Mouse (Mus musculus) embryo, embryonic 11.5 days (tissue): Measurements from ENCODE around the gene Abca6.
A peak's percentile ranks its signal among the peaks of the same experiment; 100 is the strongest.

Source experiments
- DNase-seq: peaks from one replicate; pipeline ENCODE4 v3.0.0-alpha.2; 2012; ENCODE audit warnings: low read depth, low spot score

The Abca6 gene

DNA sequence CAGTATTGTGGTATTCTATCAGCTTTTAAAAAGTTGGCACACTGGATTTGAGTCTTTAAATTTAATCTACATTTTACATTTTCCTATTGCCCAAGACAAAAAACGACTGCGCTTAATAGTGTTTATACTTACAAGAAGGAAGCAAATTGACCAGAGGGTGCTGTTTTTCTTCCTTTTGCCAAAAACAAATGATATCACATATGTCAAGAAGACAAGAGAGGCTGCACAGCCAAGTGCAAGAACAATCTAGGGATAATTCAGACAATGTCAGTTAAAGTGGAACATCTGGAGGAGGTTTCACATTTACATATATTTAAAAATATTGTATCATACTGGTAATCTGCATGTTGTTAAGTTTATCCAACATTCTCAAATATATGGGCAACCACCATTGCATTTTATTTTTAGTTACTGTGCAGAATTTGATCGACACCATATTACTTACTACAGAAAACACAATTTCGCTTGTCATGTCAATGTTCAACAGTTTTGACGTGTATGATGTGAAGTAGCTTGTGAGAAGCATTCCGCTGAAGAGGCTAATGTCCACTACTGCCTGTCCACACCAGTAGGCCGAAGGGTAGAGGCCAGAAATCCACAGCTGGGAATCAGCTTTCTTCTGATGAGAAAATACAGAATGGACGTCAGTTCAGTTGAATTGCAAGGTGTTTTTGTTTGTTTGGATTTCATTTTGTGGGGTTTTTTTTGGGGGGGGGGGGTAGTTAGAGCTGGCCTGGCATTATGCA lies 54.8 kb downstream of the Abca6 start:
- DNase-seq: no peak

DNA sequence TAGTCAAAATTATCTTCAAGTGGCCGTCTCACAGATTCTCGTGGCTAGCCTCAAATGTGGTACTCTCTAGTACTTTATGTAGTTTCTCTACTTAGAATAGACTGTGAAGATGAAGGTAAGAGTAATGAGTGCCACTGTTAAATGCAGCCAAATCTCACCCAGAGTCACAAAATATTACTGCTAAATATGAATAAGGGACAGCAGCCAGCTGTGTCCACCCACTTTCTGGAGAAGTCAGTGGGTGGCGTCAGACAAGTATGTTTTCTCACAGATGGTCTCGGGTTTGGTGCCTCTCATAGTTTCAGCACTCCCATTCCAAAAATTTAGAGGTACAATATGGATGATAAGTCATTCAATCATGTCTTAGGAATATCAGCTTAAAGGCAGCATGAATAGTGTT lies 56.3 kb downstream of the Abca6 start:
- no peak for DNase-seq

DNA sequence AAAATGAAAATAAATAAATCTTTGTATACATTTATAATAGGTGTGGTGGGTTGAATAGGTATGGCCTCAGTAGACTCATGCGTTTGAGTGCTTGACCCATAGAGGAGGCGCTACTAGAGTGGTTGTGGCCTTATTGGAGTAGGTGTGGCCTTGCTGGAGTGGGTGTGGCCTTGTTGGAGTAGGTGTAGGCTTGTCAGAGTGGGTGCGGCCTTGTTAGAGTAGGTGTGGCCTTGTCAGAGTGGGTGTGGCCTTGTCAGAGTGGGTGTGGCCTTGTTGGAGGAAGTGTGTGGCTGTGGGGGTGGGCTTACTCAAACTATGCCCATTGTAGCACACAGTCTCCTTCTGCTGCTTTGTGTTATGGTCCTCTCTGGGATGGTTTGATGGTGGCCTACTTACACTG lies 80.4 kb downstream of the Abca6 start:
- DNase-seq: no peak

DNA sequence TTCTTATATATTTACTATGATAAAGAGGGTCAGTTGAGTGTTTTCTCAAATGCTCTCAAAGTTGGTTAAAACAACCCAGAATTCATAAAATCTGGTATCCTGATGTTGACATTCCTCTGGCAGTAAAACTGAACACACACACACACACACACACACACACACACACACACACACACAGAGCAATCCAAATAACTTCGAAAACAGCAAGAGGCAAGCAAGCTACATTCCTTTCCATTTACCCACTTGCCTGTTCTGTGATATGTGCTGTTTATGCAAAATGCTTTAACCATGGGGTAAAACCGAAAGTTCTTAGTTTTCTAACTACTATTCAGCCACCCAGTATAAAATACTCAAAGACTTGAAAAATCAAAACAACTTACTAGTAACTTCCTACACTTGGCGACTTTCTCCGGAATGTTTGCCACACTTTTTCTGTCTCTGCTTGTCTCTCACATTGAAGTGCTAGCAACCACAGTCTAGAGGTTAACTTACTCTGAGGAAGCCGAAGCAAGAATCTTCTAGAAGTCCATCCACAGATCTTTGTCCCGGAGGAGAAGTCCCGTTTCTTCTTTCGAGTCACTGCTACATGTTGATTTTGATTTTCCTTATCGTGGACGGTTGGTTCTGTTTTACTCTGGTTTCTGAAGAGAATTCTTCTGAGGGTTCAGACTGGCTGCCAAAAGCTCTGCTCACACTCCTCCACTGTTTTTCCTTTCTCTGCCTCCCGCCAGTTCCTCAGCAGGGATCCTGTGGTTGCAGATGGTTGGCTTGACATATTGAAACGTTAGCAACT lies 83.9 kb downstream of the Abca6 start, which contains the start of gene Abca9:
Abca9 (minus strand) TSS at position 738 of the 793 bp plus-strand sequence.
- DNase-seq: peak; percentile 9

DNA sequence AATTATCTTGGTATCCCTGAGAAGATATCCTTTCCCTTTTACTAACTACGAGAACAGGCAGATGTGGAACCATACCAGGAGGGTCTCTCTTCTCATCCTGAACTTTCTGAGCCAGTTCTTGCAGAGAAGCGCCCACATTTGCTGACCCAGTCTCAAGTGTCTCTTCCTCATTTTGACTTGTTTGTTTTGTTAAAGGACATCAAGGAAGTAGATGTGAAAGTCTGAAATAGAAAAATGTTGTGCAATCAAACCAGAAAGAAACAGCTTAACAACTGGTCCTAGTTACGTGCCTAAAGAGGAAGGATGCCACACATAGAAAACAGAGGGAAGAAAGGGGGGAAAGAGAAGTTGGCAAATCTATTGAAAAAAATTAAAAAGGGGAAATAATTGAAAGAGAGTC lies 85.8 kb downstream of the Abca6 start:
- no peak for DNase-seq

DNA sequence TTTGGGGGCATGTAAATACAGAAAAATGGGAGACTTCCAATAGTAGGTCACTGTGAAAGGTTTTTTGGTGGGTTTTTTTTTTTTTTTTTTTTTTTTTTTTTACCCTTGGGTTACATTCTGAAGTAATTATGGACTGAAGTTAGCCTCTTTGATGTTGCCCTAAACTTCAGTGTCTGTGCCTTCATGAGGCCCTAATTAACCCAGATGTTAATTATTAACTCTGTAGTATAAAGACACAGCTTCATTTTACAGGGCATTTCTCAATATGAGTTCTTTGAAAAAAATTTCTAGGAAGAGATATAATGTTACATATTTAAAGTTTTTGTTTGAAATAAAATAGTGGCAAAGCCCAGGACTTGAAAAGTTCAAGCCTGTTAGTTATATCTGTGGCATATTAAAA lies 86.2 kb downstream of the Abca6 start:
- DNase-seq: no peak

DNA sequence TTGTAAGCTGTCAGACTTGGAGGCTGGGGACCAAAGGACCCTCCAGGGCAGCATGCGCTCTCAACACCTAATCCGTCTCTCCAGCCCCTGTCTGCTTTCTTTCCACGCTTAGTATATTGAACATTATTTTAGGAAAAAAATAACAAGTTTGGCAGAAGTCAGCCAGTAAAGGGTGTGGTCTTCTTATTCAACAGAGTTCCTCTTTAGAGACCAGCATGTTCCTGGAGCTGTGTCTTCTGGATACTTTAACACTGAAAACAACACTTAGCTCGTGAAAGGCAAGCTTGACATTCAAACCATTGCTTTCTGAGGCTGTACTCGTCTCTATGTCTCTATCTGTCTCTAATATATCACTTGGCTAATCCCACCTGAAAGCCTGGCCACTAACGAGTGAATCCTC lies 94.5 kb downstream of the Abca6 start:
- no peak for DNase-seq

DNA sequence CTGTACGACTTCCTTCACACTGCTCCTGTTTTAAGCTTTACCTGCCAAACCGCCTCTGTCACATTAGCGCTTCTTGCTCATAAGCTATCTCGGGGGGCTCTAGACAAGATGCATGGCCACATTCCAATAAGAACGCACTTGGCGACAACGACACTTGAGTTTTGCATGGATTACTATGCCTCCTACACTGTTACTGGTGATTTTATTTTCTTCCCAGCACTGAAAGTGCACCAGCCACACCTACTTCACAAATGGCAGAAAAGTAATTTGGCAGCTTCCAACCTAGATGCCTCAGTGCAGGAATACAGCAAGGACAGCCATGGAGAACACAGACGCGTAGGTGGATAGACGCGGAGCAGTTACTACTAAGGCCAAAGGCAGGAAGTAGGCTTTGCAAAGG lies 95.6 kb downstream of the Abca6 start:
- no peak for DNase-seq

DNA sequence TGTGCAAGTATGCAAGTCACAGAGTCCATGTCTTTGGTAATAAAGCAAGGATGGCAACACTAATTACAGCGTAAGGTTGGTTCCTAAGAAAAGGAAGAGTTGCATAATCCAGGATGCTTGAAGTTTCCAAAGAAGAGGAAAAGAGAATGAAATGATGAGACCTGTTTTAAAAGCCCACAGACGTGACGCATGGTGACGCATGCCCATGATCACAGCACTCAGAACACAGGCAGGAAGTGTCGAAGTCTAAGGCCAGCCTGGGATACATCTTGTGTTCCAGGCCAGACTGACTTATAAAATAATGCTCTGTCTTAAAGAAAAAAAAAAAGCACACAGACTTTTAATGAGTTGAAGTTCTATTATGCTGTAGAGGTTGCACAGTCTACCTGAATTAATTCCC lies 103.9 kb downstream of the Abca6 start:
- no peak for DNase-seq

DNA sequence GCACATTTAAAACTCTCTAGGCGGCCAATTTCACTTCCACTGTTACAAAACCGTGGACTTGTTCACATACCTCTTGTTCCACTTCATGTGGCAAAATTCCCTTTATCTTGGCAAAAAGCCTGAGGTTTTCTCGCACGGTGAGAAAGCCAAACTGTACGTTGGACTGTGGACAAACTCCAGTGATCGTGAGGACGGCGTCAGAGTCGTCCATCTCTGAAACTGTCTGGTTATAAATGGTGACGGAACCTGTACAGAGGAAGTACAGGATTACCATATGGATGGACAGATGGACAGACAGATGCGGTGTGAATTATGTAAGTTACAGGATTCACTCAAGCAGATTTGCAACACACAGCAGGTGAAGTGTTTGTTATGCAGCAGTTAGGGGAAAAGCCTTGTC lies 106.2 kb downstream of the Abca6 start:
- no peak for DNase-seq

DNA sequence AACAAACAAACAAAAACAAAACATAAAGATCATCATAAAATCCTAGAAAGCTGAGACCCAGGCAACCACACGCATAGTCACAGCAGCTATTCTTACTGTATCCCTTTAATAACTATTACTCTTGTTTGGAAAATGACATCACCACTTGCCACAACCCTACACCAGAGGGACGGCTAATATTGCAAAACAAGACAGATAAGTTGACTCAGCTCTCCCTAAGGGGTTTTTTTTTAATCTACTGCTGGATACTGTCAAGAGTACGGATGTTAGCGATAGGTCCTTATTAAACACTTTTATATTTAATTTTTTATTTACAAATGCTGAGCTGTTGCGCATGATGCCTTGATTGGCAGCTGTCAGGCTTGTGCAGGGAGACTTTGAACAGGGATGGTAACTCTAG lies 120.8 kb downstream of the Abca6 start:
- DNase-seq: no peak
